In genomic region chr19:18608975-18609374, GRCm38 (mm10) we compare ENCODE assay signal across 17 mouse cellular contexts. TPM values are rescaled to one million over a fixed set of nuclear protein-coding genes. Genes with fewer than 3 reads are reported as not detected.
DNase-seq lines count a peak whose midpoint lies in the region.
"Had no signal": no experiment of that assay in that cellular context is flagged by ENCODE, and none has a peak within 500 bp of the region (broad histone marks: within the 10 kb centered on the region; RNA-seq: fewer than 3 reads in every experiment).

No protein-coding gene starts in this region.

- H3K27me3 ChIP-seq in midbrain, embryonic 10.5 days (ENCODE audit: low read depth, poor library complexity, severe bottlenecking) = no peaks in the 10 kb centered on the region
- H3K27me3 ChIP-seq: hindbrain, embryonic 15.5 days; Patski had no signal

- H3K27ac ChIP-seq in midbrain, embryonic 10.5 days (replicated peaks) = no peak overlapping the region
- H3K27ac ChIP-seq: embryonic facial prominence, embryonic 10.5 days; hindbrain, embryonic 15.5 days; liver, embryonic 14.5 days had no signal

- no peaks in the 10 kb centered on the region for H3K36me3 ChIP-seq in midbrain, embryonic 10.5 days
- H3K36me3 ChIP-seq: embryonic facial prominence, embryonic 10.5 days; hindbrain, embryonic 15.5 days had no signal

- peak; percentile 11 for DNase-seq in heart, postnatal 4 days
- DNase-seq in heart, adult 9 months (ENCODE audit: low spot score in 2 of 2) = no peak
- DNase-seq in ES-CJ7 (ENCODE audit: low read depth, low spot score) (peak; percentile 64), R1 (ENCODE audit: low read depth, low spot score) (peak; percentile 89)
- peak; percentile 53 for DNase-seq in embryo, embryonic 10.5 days (ENCODE audit: low spot score)
- DNase-seq in midbrain, embryonic 10.5 days (ENCODE audit: low spot score) = no peak
- DNase-seq in testis, postnatal 14 days (ENCODE audit: low spot score) = no peak
- DNase-seq: cerebellum, adult 2 months; kidney, adult 11 months; layer of hippocampus, adult 9-11 months; lung, postnatal 36 days; midbrain, embryonic 14.5 days; thymus, postnatal 14 days had no signal

- no peaks in the 10 kb centered on the region for H3K9me3 ChIP-seq in midbrain, embryonic 10.5 days (replicated peaks)
- H3K9me3 ChIP-seq: embryonic facial prominence, embryonic 10.5 days; hindbrain, embryonic 15.5 days had no signal

- WGBS in midbrain, embryonic 10.5 days = 76% methylated on average over 6 of the region's 6 CpGs

- no peak overlapping the region for H3K4me3 ChIP-seq in midbrain, embryonic 10.5 days
- H3K4me3 ChIP-seq: embryonic facial prominence, embryonic 10.5 days; hindbrain, embryonic 15.5 days had no signal

- peaks cover 21% of the 10 kb centered on the region for H3K4me1 ChIP-seq in midbrain, embryonic 10.5 days
- H3K4me1 ChIP-seq: hindbrain, embryonic 15.5 days had no signal

RNA-seq across cellular contexts. Expression of gene Ostf1, which starts 22.6 kb away (rescaled TPM):
- 10 to 100 TPM; 52.2 to 53.5 TPM for total RNA-seq in heart, postnatal 4 days (2021)
- 47.9 and 49.7 TPM in 2 replicates for polyA plus RNA-seq in midbrain, embryonic 10.5 days (2016; fragmentation: Nextera tagmentation; extraction: Ambion mirVana)

RNA-seq across cellular contexts. Expression of gene Nmrk1, which starts 22.8 kb away (rescaled TPM):
- total RNA-seq in heart, postnatal 4 days (2021) = 1 to 10 TPM; 3.3 to 4.1 TPM
- 6.6 and 7.2 TPM in 2 replicates for polyA plus RNA-seq in midbrain, embryonic 10.5 days (2016; fragmentation: Nextera tagmentation; extraction: Ambion mirVana)

Comparison
In these comparisons a context has a peak if more than half of its experiments do, and no peak if none do; other contexts are left out.
1. DNase-seq: peak in heart, postnatal 4 days (single experiment), ES-CJ7 (single experiment), R1 (single experiment) and embryo, embryonic 10.5 days (single experiment); none in heart, adult 9 months (0 of 2), midbrain, embryonic 10.5 days (single experiment) and testis, postnatal 14 days (single experiment).